Mouse (Mus musculus): ENCODE data around the gene Surf4.

GRCm38 (mm10) chr2:26901834-26902400 is 31.8 kb downstream of the Surf4 start:
- TF ChIP-seq CTCF (IDR thresholded peaks at IDR 0.05; ENCODE audit: low read depth, low read length) (no peak), POLR2A (IDR thresholded peaks at IDR 0.05; ENCODE audit: borderline replicate concordance, low read depth, low read length) (no peak)

Data from bone marrow macrophage, adult 2 months (primary cell).